Mouse (Mus musculus) frontal cortex, postnatal 10 days (tissue): ENCODE measurements at regions not wholly inside any gene's neighbourhood (a gene's known extent, or its start where the extent isn't known, plus 50 kb on each side); places are given as distances from the start of the nearest gene placed in this dataset.

Experiments
- DNase-seq, 2 experiments: peaks; one replicate each; pipeline ENCODE4 v3.0.0; 2022; ENCODE audit warnings: low spot score in 2 of 2, mixed read lengths in 1 of 2

DNA sequence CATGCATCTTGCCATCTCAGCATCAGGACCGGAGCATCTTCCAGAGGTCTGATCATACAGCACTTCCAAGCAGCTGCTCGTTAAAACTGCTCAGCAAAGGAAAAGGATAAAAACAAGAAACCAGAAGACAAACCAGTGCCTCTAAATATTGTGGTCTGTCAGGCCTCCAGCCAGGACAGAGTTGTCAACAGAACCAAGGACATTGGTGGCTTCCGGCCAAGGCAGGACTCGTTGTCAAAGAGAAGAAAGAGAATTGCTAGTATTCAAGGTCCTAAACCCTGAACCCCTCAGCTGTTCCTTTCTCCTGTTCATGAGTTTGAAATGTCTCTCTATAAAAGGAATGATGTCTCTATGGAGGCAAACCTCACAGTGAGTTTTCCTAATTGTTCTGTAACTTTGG is 155.0 kb downstream of the Sp3 start:
- no peak for DNase-seq

- no peak for DNase-seq
These were observed 151.1 kb downstream of the Sp3 start for GRCm38 (mm10) chr2:72829139-72829538.

- no peak for DNase-seq
These were observed 147.5 kb downstream of the Sp3 start for GRCm38 (mm10) chr2:72832770-72833169.

DNA sequence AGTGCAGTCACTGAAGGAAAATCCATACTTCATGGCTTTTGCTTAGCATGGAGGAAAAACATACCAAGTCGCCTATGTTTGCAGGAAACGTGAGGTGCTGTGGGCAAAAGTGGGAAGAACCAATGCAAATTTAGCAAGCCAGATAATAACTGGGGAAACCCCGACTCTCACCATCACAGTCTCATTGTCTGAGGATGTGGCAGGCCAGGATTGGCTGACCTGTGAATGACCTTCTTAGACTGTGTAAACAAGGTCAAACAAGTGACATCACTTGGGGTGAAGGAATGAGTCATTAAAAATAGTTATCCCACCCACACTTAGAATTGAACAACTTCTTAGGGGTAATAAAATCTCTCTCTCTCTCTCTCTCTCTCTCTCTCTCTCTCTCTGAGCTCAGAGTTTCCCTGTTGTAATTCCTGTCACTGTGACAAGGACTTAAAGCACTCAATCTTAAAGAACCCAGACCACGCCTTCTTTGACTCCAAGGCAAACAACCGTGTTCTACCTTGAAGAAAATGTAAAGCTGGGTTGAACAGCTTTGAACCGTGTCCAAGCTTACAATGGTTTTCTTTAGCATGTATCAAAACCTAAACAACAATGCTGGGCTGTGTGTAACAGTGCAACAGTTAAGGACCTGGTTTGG is 142.0 kb downstream of the Sp3 start:
- DNase-seq, result no peak

DNA sequence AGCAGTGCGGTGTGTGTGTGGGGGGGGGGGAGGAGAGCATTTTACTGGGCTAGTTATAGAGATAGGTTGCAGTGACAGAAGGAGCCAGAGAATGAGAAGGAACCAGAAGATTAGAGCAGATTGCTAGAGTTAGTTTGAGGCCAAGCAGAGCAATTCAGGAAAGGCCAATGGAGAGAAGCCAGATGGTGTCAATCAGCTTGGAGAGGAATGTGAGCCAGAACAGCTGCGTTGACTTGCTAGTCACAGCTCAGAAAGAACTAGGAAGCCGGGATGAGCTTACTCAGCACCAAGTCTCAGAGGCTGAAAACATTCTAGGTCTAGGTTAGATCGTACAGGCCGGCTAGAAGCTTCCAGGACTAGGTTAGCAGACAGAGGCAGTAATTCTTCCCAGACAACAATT is 140.6 kb downstream of the Sp3 start:
- no peak for DNase-seq

DNA sequence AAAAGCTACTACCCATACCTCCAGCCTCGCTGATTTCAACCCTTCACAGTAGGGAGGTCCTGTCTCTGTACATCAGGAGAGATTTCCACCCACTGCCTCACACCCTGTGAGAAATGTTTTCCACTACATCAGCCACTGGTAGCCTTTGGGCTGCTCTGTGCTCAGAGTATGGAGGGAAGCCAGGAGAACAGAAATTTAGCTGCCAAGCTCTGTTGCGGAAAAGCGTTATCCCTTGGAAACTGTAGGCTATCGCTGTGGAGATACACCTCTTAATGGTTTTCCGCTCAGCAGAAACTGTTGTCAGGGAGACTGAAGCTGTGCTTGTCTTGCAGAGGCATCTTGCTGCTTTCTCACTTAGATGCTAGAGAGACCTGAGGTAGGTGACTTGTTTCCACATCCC is 138.9 kb downstream of the Sp3 start:
- no peak for DNase-seq

DNA sequence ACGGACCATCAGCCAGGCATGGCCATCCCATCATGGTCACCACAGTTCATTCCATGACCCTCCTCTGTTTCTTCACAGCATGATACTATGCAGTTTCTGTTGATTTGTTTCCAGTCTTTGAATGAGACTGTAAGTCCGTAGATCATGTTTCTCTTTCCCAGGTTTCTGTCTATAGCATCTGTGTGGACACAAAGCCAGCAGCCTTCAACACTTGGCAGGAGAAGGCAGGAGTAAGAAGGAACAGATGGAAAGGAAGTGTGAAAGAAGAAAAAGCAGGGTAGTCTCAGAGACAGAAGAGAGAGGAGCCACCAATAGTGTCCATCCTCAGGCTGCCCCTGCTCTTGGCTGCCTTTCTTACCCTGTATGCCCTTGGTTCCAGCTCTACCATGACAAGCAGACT is 136.6 kb downstream of the Sp3 start:
- DNase-seq, result no peak

DNA sequence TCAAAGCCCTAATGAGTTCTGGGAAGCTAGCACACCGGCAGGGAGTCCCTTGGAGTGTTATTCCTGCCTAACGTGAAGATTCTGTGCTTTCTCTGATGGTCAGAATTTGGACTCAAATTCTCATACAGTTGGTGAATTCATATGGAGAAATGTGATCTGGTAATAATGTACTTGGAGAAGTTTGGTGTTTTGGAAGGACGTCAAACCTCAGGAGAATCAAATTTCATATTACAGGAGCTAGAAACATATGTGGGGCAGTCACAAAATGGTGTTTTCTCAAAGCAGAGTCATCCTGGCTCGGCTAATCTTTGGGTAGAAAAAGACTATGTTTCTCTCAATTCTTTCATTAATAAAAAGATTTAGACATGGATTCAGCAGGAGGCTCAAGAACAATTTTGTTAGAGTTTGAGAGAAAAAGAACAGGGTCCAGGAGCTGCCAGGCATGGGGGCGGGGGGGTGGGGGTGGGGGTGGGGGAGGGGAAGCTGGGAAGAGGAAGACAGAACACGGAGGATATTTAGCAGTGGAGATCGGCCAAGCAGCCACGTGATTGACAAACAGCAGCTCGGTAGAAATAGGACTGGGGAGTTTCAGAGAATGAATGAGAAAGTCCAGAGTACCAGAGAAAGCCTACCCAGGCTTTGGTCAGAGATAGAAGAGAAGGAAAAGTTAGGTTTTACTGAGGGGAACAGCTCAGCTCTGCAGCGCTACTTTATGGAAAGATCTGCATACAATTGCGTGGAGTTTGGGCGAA is 130.6 kb downstream of the Sp3 start:
- no peak for DNase-seq

- DNase-seq, result no peak
These were observed 127.7 kb downstream of the Sp3 start for GRCm38 (mm10) chr2:72852509-72852908.

DNA sequence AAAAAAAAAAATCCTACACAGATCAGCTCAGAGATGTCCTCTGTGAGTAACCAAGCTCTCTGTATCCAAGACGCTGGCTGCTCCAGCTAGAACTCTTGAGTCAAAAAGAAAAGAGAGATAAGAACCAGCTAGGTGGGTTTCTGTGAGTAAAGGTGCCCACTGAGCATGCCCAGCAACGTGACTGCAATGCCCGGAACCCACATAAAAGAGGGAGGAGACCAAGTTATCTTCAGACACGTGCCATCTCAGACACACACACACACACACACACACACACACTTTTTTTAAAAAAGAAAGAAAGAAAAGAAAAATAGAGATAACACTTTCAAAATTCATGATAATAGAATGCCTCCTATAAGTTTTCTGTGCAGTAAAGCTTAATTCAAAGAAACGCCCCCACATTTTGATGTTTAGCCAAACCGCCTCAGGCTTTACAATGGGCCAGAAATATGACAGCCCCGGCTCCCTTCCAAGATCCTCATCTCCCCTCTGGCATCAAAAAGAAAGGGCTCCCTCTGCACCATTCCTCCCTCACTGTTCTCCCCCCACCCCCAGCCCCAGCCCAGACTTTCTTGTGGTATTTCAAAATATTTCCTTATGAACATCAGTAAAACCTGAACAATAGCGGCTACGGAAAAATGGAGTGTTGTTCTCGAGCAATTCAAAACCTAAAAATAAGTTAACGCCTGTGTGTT is 124.8 kb downstream of the Sp3 start:
- DNase-seq, result no peak

DNA sequence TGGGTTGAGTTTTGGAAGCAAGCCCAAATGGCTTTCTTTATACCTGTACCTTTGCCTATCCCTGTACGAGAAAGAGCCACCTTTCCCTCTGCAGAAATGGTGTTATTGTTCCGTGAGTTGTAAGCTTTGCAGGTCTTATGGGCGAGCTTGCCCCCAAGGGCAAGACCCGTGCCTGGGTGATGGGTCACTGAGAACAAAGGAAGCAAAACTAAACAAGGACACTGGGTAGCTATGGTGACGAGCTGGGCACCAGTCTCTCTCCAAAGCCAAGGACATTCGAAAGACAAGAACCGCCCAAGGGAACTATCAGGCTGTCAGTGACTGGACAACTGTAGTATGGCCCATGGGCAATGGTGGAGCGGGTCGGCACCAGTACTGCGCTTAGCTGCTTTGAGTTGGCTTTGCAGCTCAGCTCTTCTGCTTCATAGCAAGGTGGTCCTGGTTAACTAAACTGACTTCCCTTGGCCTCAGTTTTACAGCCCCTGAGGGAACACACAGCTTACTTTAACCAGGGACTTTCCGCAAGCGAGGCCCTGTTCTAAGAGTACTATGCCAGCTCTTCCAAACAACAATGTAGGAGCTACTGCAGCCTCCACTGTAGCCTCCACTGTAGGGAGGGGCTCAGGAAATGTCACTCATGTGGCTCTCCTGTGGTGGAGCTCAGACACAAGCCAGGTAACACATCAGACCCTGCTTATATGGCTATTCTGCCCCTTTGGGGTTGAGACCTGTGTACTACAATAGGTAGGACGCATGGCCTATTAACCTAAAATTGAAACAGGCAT is 124.1 kb downstream of the Sp3 start:
- DNase-seq, result no peak

DNA sequence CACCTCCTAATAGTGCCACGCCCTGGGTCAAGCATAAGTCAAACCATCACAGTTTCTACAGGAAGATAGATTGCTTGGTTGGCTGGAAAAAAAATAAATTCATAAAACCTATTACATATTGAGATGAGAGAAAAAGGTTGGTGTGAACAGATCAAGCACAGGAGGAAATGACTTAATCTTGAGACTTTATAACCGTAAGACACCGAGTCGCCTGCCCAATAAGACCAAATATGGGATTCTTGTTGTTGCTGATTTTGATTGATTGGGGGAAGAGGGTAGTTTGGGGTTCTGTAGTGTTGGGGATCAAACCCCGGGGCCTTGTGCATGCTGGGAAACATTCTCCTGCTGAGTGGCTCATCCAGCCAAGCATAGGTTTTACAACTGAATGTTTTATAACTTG is 122.9 kb downstream of the Sp3 start:
- DNase-seq, result no peak

GRCm38 (mm10) chr2:72865462-72866365 is 114.5 kb downstream of the Sp3 start:
- no peak for DNase-seq

DNA sequence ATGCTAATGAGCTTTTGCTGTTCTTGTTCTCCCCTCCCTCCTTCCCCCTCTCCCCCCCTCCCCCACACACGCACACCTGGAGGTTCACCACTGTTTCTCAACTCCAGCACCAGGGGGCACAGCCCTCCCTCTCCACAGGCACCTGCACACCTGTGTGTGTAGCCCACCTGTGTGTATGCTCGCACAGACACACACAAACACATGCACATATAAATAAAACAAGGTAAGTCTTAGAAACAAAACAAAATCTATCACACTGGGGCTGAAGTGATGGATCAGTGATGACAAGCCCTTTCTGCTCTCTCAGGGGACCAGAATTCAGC is 113.9 kb downstream of the Sp3 start:
- DNase-seq, result no peak

- no peak for DNase-seq
These were observed 112.1 kb downstream of the Sp3 start for GRCm38 (mm10) chr2:72868173-72868572.

DNA sequence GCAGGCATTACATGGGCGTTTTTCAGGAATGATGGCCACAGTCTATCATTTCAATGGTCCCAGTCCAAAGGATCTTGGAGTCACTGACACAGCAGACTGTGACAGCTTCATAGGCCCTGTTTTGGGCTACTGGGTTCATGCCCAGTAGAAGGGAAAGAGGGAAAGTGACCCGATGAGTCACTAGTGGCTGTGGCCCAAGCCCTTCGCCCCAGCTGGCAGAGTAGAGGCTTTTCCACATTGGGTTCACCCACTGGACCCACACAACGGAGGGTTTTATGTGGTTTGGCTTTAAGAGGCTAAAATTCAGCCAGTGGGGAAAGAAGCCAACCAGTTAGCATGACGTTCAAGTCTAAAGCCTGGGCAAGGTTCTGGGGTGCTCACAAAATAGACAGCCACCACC is 108.4 kb downstream of the Sp3 start:
- peak in 1 of 2 experiments; percentile 17 for DNase-seq

- DNase-seq, result no peak
These were observed 106.3 kb downstream of the Sp3 start for GRCm38 (mm10) chr2:72873948-72874347.

DNA sequence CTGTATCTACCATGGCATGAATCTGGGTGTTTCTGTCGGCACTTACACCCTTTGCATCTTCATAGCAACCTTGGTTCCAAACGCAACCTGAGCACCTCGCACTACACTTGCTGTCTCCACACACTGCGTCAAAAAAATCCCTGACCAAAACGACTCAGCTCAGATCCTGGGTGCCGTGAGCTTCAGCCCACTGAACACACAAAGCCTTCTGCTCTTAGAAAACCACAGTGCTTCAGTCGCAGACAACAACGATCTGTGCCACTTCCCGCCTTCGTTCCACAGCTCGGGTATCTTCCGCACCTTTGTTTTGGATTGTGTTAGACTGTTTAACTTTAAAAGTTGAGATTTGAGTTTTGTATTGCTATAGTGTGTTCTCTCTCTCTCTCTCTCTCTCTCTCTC is 105.7 kb downstream of the Sp3 start:
- DNase-seq, result no peak

DNA sequence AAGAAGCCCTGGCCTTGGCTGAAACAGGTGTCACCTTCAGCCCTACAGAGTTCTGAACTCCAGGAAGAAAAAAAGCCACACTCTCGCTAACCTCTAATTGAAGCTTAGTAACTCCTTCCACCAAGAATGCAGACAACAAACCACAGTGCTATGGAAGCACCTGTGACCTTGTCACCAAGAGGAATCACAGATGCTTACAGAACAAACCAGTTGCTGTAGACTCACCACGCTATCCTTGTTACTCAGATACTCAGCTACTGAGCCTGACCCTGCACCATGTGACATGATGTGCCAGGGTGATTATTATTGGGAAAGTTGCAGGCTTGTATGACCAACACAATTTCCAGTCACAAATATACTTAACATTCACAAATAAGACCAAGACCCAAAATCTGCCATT is 104.6 kb downstream of the Sp3 start:
- DNase-seq, result no peak

- no peak for DNase-seq
These were observed 100.2 kb downstream of the Sp3 start for GRCm38 (mm10) chr2:72880016-72880415.

- no peak for DNase-seq
These were observed 98.7 kb downstream of the Sp3 start for GRCm38 (mm10) chr2:72881554-72881953.
